Mouse (Mus musculus) embryonic fibroblast, embryonic 13.5 days (primary cell): ENCODE results near the gene E030018B13Rik.

Source experiments
- CTCF ChIP-seq: IDR thresholded peaks from 2 replicates; pipeline ENCODE4 v1.5.1; 2011; ENCODE audit warnings: mild to moderate bottlenecking, control low read depth, low read length, moderate library complexity, borderline replicate concordance; ENCODE audit not compliant: insufficient read depth
- POLR2A ChIP-seq: IDR thresholded peaks from 2 replicates; pipeline ENCODE4 v1.6.1; 2011; ENCODE audit warnings: low read depth, mild to moderate bottlenecking, control low read depth, low read length, moderate library complexity

DNA sequence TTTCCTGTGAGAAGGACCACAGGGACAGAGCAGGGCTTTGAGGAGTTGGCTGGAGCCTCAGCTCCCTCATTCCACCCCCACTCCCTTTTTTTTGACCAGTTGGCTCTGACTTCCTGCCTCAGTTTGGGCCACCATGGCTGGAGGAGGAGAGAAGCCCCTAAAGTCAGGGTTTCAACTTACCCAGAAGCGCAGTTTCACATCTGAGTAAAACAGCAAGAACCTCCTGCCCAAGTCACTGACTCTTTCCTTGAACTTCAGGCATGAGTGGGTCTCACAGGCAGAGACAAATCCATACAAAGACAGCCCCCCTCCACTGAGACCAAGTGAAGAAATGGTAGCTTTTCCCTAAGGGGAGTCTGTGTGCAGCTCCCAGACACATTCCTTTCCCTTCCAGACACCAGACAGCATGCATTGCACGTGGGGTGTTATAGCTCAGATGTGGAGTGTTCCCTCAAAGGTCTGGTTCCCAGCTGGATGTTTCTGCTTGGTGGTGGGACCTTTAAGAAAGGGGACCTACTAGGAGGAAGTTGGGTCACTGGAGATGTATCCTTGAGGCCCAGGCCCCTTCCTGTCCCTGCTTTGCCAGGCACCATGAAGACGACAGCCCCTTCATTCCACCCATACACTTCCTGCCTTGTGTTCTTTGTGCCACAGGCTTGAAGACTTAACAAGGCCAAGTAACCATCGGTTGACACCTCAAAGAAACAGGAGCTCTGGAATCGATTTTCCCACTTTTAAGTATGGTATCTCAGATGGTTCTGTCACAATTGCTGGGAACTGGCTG, 49.2 kb downstream of the E030018B13Rik start:
- TF ChIP-seq CTCF, result no peak
- no peak for TF ChIP-seq POLR2A
